Mouse (Mus musculus) induced T-regulatory cell, adult 2 months (primary cell): ENCODE measurements around the gene Gm21854.
"Not testable (repeated sequence)": the region's sequence is repeated elsewhere in the genome, so short reads cannot be mapped to it uniquely, and the experiment has no call there.

ENCODE experiments used
- DNase-seq: peaks from one replicate; pipeline ENCODE4 v3.0.0-alpha.2; 2012; ENCODE audit warnings: low read depth

Gm21854 gene

GRCm38 (mm10) chrY:5656686-5657085, at the start of gene Gm21854:
Gene Gm21854, plus strand, starts transcription at chrY:5656986.
- not testable (repeated sequence) for DNase-seq
